In genomic region chr7:101868241-101869162, GRCm38 (mm10) we compare ENCODE assay signal across 13 mouse cellular contexts. TPM values are rescaled to one million over a fixed set of nuclear protein-coding genes. Genes with fewer than 3 reads are reported as not detected.
DNase-seq lines count a peak whose midpoint lies in the region; ATAC-seq lines count a peak whose summit lies in the region.
"Had no signal": no experiment of that assay in that cellular context is flagged by ENCODE, and none has a peak within 500 bp of the region (broad histone marks: within the 10 kb centered on the region; RNA-seq: fewer than 3 reads in every experiment).

No protein-coding gene starts in this region.

- peak overlapping the region; percentile 33 for H3K4me2 ChIP-seq in intestine, embryonic 15.5 days (replicated peaks)

- H3K27ac ChIP-seq in intestine, embryonic 15.5 days = peak overlapping the region; percentile 23; the same call in 1 of the 2 replicates
- peak overlapping the region; percentile 82 for H3K27ac ChIP-seq in midbrain, embryonic 10.5 days (replicated peaks)

- WGBS in intestine, embryonic 15.5 days = 65% methylated on average over 13 of the region's 13 CpGs
- WGBS in midbrain, embryonic 10.5 days = 45% methylated on average over 13 of the region's 13 CpGs

- peak overlapping the region; percentile 37 for H3K4me3 ChIP-seq in intestine, embryonic 15.5 days (replicated peaks)
- peak overlapping the region; percentile 21; the same call in 1 of the 2 replicates for H3K4me3 ChIP-seq in midbrain, embryonic 10.5 days

- peaks cover 9% of the 10 kb centered on the region; the same call in 1 of the 2 replicates for H3K4me1 ChIP-seq in intestine, embryonic 15.5 days (replicated peaks)
- peaks cover 26% of the 10 kb centered on the region for H3K4me1 ChIP-seq in midbrain, embryonic 10.5 days

- DNase-seq in adrenal gland, adult 2 months = peak; percentile 21
- DNase-seq in adrenal gland, postnatal 4 days (ENCODE audit: low spot score in 2 of 2) = no peak
- peak; percentile 77 for DNase-seq in MN1 (ENCODE audit: low spot score)
- peak; percentile 24 for DNase-seq in midbrain, embryonic 10.5 days (ENCODE audit: low spot score)
- DNase-seq in adrenal gland, adult 18-20 months (ENCODE audit: low spot score in 2 of 2) = no peak
- DNase-seq in gastrocnemius, adult 18-20 months (ENCODE audit: low spot score) = no peak
- DNase-seq: cerebellum, postnatal 25 days; gastrocnemius, postnatal 14 days; layer of hippocampus, postnatal 36 days; lung, postnatal 10 days; thymus, postnatal 36 days had no signal

- no peaks in the 10 kb centered on the region for H3K27me3 ChIP-seq in intestine, embryonic 15.5 days (replicated peaks)
- no peaks in the 10 kb centered on the region for H3K27me3 ChIP-seq in midbrain, embryonic 10.5 days (ENCODE audit: low read depth, poor library complexity, severe bottlenecking)

- H3K9ac ChIP-seq in intestine, embryonic 15.5 days = no peak overlapping the region

- no peaks in the 10 kb centered on the region for H3K9me3 ChIP-seq in intestine, embryonic 15.5 days
- no peaks in the 10 kb centered on the region for H3K9me3 ChIP-seq in midbrain, embryonic 10.5 days (replicated peaks)

- H3K36me3 ChIP-seq in intestine, embryonic 15.5 days = no peaks in the 10 kb centered on the region
- no peaks in the 10 kb centered on the region for H3K36me3 ChIP-seq in midbrain, embryonic 10.5 days

- ATAC-seq in intestine, embryonic 15.5 days = 0 out of 2 replicates have a peak, but pooled peaks have one; percentile 16
- ATAC-seq in inflammation-experienced regulatory T-cells, adult 6 months = no peak

RNA-seq across cellular contexts. Expression of gene Folr1, which starts 2.1 kb away (rescaled TPM):
- 10 to 100 TPM in 1 of 2 experiments, under 1 TPM in 1; 0.86 to 22.0 TPM for total RNA-seq in adrenal gland, adult 2 months (2021)
- polyA plus RNA-seq in adrenal gland, adult 2 months (2012; rRNA removed) = 1.3 and 2.6 TPM in 2 replicates
- 10 to 100 TPM in 1 of 2 experiments, 1 to 10 TPM in 1; 1.9 to 29.1 TPM for total RNA-seq in adrenal gland, postnatal 4 days (2021)
- polyA plus RNA-seq in intestine, embryonic 15.5 days (2015; fragmentation: Nextera tagmentation; extraction: Ambion mirVana) = 121 and 149 TPM in 2 replicates
- 17.9 and 19.5 TPM in 2 replicates for polyA plus RNA-seq in midbrain, embryonic 10.5 days (2016; fragmentation: Nextera tagmentation; extraction: Ambion mirVana)
- polyA plus RNA-seq in inflammation-experienced regulatory T-cells, adult 6 months (2017; shearing (Covaris generic)) = not detected
- total RNA-seq in adrenal gland, adult 18-20 months (2021) = 1 to 10 TPM in 1 of 2 experiments, not detected in 1; 5.0 TPM
- 1 to 10 TPM in 1 of 2 experiments, under 1 TPM in 1; 0.89 to 2.8 TPM for total RNA-seq in gastrocnemius, adult 18-20 months (2021)

RNA-seq across cellular contexts. Expression of gene Anapc15, which starts 5.0 kb away (rescaled TPM):
- 10 to 100 TPM; 34.2 to 35.7 TPM for total RNA-seq in adrenal gland, adult 2 months (2021)
- polyA plus RNA-seq in adrenal gland, adult 2 months (2012; rRNA removed) = 32.3 and 39.9 TPM in 2 replicates
- total RNA-seq in adrenal gland, postnatal 4 days (2021) = 10 to 100 TPM; 34.3 to 35.5 TPM
- 71.5 and 74.7 TPM in 2 replicates for polyA plus RNA-seq in intestine, embryonic 15.5 days (2015; fragmentation: Nextera tagmentation; extraction: Ambion mirVana)
- polyA plus RNA-seq in midbrain, embryonic 10.5 days (2016; fragmentation: Nextera tagmentation; extraction: Ambion mirVana) = 110 and 123 TPM in 2 replicates
- 10 to 100 TPM; 43.6 to 59.7 (median 52.5) TPM for polyA plus RNA-seq in inflammation-experienced regulatory T-cells, adult 6 months (2017; shearing (Covaris generic))
- total RNA-seq in adrenal gland, adult 18-20 months (2021) = 10 to 100 TPM; 27.4 to 35.2 TPM
- 10 to 100 TPM; 17.8 to 24.2 TPM for total RNA-seq in gastrocnemius, adult 18-20 months (2021)

RNA-seq across cellular contexts. Expression of gene Folr2, which starts 11.5 kb away (rescaled TPM):
- 1 to 10 TPM; 3.2 to 4.5 TPM for total RNA-seq in adrenal gland, adult 2 months (2021)
- 3.9 and 5.0 TPM in 2 replicates for polyA plus RNA-seq in adrenal gland, adult 2 months (2012; rRNA removed)
- total RNA-seq in adrenal gland, postnatal 4 days (2021) = 1 to 10 TPM; 2.8 to 3.0 TPM
- 2.3 and 2.9 TPM in 2 replicates for polyA plus RNA-seq in intestine, embryonic 15.5 days (2015; fragmentation: Nextera tagmentation; extraction: Ambion mirVana)
- polyA plus RNA-seq in midbrain, embryonic 10.5 days (2016; fragmentation: Nextera tagmentation; extraction: Ambion mirVana) = 0.70 and 1.1 TPM in 2 replicates
- polyA plus RNA-seq in inflammation-experienced regulatory T-cells, adult 6 months (2017; shearing (Covaris generic)) = not detected
- total RNA-seq in adrenal gland, adult 18-20 months (2021) = 1 to 10 TPM; 2.3 to 9.5 TPM
- 1 to 10 TPM; 1.9 to 3.4 TPM for total RNA-seq in gastrocnemius, adult 18-20 months (2021)
- total RNA-seq: layer of hippocampus, postnatal 36 days had no signal

RNA-seq across cellular contexts. Expression of gene Inppl1, which starts 30.5 kb away (rescaled TPM):
- 10 to 100 TPM; 81.2 to 90.1 TPM for total RNA-seq in adrenal gland, adult 2 months (2021)
- 139 and 142 TPM in 2 replicates for polyA plus RNA-seq in adrenal gland, adult 2 months (2012; rRNA removed)
- 100 to 1,000 TPM in 1 of 2 experiments, 10 to 100 TPM in 1; 89.5 to 100 TPM for total RNA-seq in adrenal gland, postnatal 4 days (2021)
- 34.9 and 35.4 TPM in 2 replicates for polyA plus RNA-seq in intestine, embryonic 15.5 days (2015; fragmentation: Nextera tagmentation; extraction: Ambion mirVana)
- polyA plus RNA-seq in midbrain, embryonic 10.5 days (2016; fragmentation: Nextera tagmentation; extraction: Ambion mirVana) = 36.2 and 38.1 TPM in 2 replicates
- 1 to 10 TPM; 2.2 to 5.1 (median 4.0) TPM for polyA plus RNA-seq in inflammation-experienced regulatory T-cells, adult 6 months (2017; shearing (Covaris generic))
- total RNA-seq in adrenal gland, adult 18-20 months (2021) = 10 to 100 TPM; 79.2 to 81.5 TPM
- total RNA-seq in gastrocnemius, adult 18-20 months (2021) = 100 to 1,000 TPM in 1 of 2 experiments, 10 to 100 TPM in 1; 93.5 to 101 TPM

RNA-seq across cellular contexts. Expression of gene Lamtor1, which starts 37.2 kb away (rescaled TPM):
- 100 to 1,000 TPM; 106 to 131 TPM for total RNA-seq in adrenal gland, adult 2 months (2021)
- 298 TPM in 2 replicates for polyA plus RNA-seq in adrenal gland, adult 2 months (2012; rRNA removed)
- 100 to 1,000 TPM; 101 to 116 TPM for total RNA-seq in adrenal gland, postnatal 4 days (2021)
- 184 and 199 TPM in 2 replicates for polyA plus RNA-seq in intestine, embryonic 15.5 days (2015; fragmentation: Nextera tagmentation; extraction: Ambion mirVana)
- polyA plus RNA-seq in midbrain, embryonic 10.5 days (2016; fragmentation: Nextera tagmentation; extraction: Ambion mirVana) = 164 and 166 TPM in 2 replicates
- polyA plus RNA-seq in inflammation-experienced regulatory T-cells, adult 6 months (2017; shearing (Covaris generic)) = 100 to 1,000 TPM in 2 of 3 experiments, 10 to 100 TPM in 1; 96.6 to 125 (median 118) TPM
- 100 to 1,000 TPM in 1 of 2 experiments, 10 to 100 TPM in 1; 95.1 to 109 TPM for total RNA-seq in adrenal gland, adult 18-20 months (2021)
- 100 to 1,000 TPM; 104 to 108 TPM for total RNA-seq in gastrocnemius, adult 18-20 months (2021)

Comparison
In these comparisons a context has a peak if more than half of its experiments do, and no peak if none do; other contexts are left out.
1. DNase-seq: peak in adrenal gland, adult 2 months (single experiment), MN1 (single experiment) and midbrain, embryonic 10.5 days (single experiment); none in adrenal gland, postnatal 4 days (0 of 2), adrenal gland, adult 18-20 months (0 of 2) and gastrocnemius, adult 18-20 months (single experiment).